Mouse (Mus musculus) erythroblast, adult 5-6 weeks (primary cell): ENCODE data around the gene Usp15. TPM values are rescaled to one million over a fixed set of nuclear protein-coding genes. Genes with fewer than 3 reads are reported as not detected.
"Not testable (repeated sequence)": the region's sequence is repeated elsewhere in the genome, so short reads cannot be mapped to it uniquely, and the experiment has no call there.

Experiments used
- ATAC-seq: replicated peaks from 2 replicates; pipeline ENCODE4 v1.8.0; 2016; ENCODE audit warnings: moderate number of reproducible peaks, mild to moderate bottlenecking, moderate TSS enrichment, inconsistent platforms; ENCODE audit not compliant: poor library complexity, low FRiP score, severe bottlenecking
- total RNA-seq, 2 experiments: library from RNA; stranded (forward) in 1 of 2; stranded (reverse) in 1 of 2; fragments of 150-400 nt in 1 of 2; fragments of 200-764, 138-1000 nt in 1 of 2; gene quantifications; 2 replicates each; pipeline versions ENCODE4 v1.2.3 to v1.2.4; 2015 to 2017; ENCODE audit warnings: low replicate concordance in 2 of 2

Usp15 gene
- total RNA-seq (2015; ENCODE audit: low replicate concordance): 421 and 430 TPM in 2 replicates
- 1,103 and 1,309 TPM in 2 replicates for total RNA-seq (2017; ENCODE audit: low replicate concordance)

- ATAC-seq: peak; percentile 65
Observed at GRCm38 (mm10) chr10:123196835-123197559, at the start of gene Usp15. Usp15 (minus strand) TSS chr10:123196995.

DNA sequence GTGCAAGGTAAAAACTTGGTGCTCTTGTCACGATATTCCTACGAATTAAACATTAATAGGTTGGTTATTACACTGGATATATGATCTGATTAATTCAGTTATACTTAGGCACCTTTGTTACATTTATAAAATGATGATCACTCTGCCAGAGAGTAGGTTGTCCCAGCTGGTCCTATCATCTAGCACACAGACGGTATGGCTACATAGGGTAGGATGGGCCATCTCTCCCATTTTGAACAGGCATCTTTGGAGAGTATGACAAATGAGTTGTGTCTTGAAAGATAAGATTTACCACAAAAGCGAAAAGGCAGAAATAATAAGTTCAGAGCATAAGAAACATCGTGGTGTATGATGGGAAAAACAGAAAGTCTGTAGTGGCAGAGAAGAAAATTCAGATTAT is 32.6 kb upstream of the Usp15 start:
- ATAC-seq: no peak

DNA sequence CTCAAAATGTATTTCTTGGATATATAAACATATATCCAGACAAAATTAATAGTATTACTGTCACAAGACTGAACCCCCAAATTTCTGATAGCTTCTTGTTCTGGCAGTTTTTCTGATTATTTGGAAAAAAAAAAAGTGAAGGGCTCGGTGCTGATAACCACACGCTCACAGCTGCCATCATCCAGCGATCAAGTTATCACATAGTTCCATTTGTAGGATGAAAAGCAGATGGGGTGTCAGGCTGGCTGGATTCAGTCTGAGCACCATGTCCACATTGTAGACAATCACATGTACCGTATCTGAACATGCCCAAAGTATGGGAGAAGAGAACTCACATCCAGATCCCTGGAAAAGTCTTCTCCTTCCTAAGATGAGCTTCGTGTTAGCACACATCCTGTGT is 26.0 kb upstream of the Usp15 start:
- peak; percentile 84 for ATAC-seq

DNA sequence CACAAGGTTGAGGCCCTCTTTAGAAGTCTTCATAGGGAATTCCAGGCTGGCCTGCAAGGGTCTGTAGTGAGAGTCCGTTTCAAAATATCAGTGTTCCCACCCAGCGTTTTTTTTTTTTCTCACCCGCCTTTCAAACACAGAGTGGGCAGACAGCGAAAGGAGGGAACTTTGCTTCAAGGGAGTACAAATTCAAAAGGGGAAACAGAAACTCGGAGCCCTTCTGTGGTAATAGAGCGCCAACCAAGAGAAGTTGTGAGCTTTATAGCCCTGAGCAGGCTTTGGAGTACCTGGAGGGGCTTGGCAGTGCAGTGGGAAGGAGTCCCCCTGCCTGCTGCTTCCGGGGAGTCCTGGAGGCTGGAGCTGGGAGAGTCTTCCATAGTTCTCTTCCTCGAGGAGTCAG is 12.7 kb upstream of the Usp15 start:
- ATAC-seq: no peak

GRCm38 (mm10) chr10:123208336-123208735 is 11.5 kb upstream of the Usp15 start:
- no peak for ATAC-seq

GRCm38 (mm10) chr10:123206074-123206473 is 9.3 kb upstream of the Usp15 start:
- ATAC-seq: no peak

GRCm38 (mm10) chr10:123205364-123205763 is 8.6 kb upstream of the Usp15 start:
- not testable (repeated sequence) for ATAC-seq

GRCm38 (mm10) chr10:123201981-123202758 is 5.4 kb upstream of the Usp15 start:
- ATAC-seq: peak; percentile 47

- ATAC-seq: no peak
Observed at GRCm38 (mm10) chr10:123201436-123201835, 4.6 kb upstream of the Usp15 start.

- no peak for ATAC-seq
Observed at GRCm38 (mm10) chr10:123200996-123201395, 4.2 kb upstream of the Usp15 start.

DNA sequence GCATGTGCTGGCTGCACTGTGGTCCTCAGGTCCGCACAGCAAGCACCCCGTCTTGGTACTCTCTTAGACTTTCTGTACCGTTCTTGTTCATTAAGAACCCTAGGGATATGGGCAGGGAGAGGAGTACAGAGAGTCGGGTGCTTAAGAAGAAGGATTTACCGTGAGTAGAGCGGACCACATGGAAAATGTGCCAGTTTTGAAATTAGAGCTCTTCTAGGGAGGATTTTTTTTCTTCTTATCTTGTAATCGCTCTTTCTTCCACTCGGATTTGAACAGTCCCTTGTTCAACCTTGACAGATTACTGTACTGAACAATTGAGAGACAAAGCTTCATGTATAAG is 3.5 kb upstream of the Usp15 start:
- ATAC-seq: no peak

- peak; percentile 45 for ATAC-seq
Observed at GRCm38 (mm10) chr10:123199615-123200319, 3.0 kb upstream of the Usp15 start.

DNA sequence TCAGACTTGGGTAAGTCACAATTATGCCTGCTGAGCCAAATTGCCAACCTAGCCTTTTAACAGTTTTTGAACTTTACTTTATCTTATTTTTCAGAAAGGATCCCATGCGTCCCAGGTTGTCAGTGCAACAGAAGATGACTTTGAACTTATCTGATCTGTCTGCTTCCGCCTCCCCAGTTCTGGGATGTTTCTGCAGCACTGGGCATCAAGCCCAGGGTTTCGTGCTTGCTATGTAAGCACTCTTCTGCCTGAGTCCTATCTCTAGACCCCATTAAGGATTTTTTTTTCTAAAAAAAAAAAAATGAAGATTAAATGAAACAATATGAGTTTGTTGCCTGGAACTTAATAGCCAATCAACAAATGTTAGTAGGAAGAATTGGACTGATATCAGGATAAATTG is 2.3 kb upstream of the Usp15 start:
- no peak for ATAC-seq

- ATAC-seq: no peak
Observed at GRCm38 (mm10) chr10:123198183-123198582, 1.4 kb upstream of the Usp15 start.

DNA sequence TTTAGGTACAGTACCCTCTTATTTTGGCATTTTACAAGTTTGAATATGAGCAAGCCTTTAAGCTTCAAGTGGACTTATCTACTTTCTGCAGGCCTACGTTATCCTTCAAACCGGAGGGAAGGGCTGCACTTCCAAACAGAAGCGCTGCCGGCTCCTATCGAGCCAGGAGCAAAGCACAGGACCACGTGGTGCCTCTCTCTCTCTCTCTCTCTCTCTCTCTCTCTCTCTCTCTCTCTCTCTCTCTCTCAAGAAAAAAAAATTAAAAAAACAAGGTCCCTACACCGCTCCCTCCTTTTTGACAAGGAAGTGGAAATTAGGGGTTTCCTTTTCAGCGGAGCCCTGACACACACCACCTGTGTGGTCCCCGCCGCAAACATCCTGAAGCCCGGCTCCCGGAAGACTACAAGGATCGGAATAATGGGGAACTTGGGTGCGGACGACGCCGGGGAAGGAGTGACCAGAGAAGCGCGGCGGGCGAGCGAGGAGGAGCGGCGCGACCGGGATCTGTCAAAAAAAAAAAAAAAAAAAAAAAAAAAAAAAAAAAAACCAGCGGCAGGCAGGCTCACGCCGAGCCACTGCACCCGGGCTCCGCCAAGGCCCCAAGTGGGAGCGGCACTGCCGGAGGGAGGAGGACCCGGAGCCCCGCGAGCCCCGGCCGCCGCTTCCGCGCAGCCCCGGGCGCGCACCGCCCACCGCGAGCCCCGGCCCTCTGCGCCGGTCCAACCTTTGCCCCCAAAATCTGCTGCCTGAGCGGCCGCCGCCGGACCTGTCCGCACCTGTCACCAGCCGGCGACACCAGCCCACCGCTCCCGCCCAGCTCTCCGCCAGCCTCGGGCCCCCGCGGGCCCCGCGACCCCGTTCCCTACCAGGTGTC is 597 bp downstream of the Usp15 start:
- peak; percentile 73 for ATAC-seq

DNA sequence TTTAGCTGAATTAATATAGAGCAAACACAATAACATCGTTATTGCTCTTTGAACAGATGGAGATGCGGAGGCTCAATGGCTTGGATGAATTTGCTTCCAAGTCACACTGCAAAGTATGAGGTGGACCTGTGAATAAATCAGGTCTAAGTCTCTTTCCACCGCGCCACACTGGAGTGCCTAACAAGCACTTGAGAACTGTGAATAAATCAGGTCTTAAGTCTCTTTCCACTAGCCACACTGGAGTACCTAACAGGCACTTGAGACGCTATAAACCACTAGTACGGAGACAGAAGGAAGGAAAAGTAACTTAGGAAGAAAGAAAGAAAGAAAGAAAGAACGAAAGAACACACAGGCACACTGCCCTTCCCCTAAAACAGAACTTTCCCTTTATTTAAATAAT is 1.3 kb downstream of the Usp15 start:
- no peak for ATAC-seq

DNA sequence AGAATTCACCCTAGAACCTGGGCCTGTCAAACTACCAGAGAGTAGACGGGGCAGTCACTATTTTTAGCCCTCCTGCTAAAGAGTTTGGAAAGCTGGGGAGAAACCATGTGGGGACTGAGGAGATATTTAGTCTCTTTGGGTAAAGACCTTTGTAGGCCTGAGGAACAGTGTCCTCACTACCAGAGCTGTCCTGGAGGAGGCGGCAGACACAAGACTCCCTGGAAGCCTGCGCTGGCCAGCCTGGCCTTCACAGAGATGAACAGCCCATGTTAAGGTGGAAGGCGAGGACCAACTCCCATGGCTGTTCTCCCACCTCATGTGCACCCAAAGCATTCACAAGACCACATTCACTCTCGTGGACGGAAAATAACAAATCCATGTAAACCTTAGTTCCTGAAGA is 5.8 kb downstream of the Usp15 start:
- no peak for ATAC-seq

DNA sequence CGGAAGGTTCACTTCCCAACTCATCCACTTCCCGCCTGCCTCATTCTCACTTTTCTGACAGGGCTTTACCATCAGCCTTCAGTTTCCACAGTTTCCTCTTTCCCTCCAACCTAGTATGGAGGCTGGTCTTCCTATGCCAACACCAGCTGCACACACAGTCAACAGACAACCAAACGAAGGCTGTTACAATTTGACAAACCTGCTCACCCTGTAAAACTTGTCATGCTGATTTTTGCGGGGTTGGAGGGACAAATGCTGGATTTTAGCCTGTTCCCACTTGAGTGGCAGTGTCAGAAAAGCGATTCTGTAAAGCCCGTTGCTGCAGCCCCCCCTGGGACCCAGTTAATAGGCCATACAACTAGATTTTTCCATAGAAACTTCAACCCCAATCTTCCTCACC is 9.5 kb downstream of the Usp15 start:
- ATAC-seq: no peak

- no peak for ATAC-seq
Observed at GRCm38 (mm10) chr10:123185907-123186306, 10.9 kb downstream of the Usp15 start.

- ATAC-seq: 0 out of 2 replicates have a peak, but pooled peaks have one; percentile 21
Observed at GRCm38 (mm10) chr10:123183743-123184142, 13.1 kb downstream of the Usp15 start.
